Mouse (Mus musculus): ENCODE results near the gene Glt1d1.
A peak's percentile ranks its signal among the peaks of the same experiment; 100 is the strongest.

Gene Glt1d1

DNA sequence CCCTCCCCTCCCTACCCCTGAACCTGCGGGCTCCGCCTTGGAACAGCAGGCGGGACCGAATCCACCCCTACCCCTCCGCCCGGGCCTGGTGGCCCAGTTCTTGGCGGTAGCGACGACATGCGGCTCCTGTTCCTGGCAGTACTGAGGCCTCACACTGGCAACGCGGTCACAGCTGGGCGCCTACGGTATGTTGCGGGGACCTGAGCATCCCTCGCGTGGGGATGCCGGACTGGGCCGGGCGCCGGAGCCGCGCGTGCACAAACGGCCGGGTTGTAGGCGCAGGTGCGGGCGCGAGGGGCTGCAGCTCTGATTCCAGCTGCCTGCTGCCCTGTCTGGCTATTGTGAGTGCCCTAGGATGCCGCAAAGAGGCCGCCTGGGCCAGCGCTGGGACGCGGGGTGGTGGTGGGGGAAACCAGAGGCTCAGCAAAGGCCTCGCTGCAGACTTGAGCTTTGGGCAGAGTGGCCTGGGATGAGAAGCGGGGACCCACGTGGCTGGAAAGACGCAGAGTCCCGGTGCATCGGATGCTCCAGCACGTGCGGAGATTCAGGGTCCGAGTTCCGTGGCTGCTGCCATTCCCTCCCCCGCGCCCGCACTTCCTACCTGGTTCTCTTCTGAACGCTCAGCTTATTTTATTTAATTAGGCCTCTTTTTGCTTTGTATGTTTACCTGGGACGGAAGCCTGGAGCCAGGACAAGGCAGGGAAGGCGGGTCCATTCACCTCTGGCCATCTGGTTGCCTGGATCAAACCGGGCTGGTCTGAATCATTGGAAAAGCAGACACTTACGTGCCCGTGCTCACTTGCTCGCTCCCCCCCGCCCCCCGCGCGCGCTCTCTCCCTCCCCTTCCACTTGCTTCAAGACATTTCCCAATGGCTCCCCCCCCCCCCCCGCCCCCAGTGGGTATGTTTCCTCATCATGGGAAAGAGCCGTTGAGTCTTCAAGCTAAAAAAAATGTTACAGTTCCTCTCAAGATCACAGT is at the start of gene Glt1d1, which contains the start of gene Slc15a4:
Gene Glt1d1, plus strand, starts transcription at position 96 of the 979 bp plus-strand sequence.
Gene Slc15a4, minus strand, starts transcription at position 731 of the 979 bp plus-strand sequence.
- no peak for DNase-seq (ENCODE audit: low spot score)

DNA sequence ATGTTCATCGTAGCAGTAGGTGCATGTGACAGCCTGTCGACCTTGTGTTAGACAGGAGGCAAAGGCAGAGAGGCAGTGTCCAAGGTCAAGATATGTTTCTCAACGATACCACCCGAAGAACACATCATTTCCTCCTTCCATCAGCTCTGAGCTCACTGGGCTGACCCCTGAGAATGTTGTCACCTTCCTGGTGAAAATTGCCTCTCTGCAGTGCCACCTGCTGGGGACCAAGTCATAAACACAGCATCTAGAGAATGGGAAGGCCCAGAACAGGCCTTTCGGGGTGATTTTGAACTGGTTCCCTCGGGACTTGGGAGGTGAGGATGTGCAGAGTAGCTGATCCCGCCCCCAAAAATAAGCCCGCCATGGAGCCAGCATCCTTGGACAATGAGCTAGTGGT is 48.4 kb upstream of the Glt1d1 start:
- DNase-seq (ENCODE audit: low spot score) = no peak

DNA sequence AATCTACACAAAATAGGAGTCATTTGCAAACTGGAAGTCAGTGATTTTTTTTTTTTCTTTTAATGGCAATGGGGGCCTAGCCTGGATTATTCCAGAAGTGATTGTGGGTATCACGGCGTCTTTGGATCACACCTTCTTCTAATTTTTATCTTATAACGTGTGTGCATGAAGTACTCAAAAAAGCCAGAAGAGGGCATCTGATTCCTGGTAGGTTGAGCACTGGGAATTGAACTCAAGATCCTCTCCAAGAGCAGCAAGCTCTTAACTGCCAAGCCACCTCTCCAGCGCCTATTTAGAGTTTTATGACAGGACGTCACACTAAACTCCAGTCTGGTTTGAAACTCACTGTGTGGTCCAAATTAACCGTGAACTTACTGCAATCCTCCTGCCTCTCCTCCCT is 44.2 kb upstream of the Glt1d1 start:
- no peak for DNase-seq (ENCODE audit: low spot score)

DNA sequence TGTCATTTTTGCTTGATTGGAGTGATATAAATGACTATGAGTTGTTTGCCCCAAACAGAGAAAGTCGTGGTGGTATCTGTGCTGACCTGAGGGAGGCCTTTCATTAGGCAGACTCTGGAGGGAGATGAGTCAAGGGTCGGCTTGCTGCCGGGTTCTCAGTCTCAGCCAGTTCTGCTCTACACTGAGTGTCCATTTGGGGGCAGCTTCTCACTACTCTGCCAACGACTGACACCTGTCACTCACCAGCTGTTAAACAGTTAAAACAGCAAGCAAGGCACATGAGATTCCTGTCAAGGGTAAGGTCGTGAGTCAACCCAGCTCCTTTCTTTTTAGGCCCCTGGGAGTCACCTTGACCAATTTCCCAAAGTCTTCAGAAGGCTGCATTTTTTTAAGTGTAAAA is 39.7 kb upstream of the Glt1d1 start:
- DNase-seq (ENCODE audit: low spot score) = no peak

DNA sequence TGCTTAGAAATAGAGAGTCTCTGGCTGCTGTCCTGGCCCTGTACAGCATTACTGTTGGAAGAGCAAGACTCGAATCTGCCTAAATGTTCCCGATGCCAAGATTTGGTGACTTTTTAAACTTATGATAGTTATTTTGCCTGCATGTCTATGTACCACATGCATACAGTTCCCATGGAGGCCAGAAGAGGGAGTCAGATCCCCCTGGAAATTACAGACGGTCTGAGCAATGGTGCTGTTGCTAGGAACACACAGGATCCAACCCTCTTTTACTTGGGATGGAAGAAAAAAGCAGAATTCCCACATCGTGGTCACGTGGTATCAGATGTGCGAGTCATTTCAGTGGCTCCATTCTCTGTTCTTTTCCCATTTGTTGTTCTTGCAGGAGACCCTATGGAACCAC is 39.2 kb upstream of the Glt1d1 start:
- no peak for DNase-seq (ENCODE audit: low spot score)

DNA sequence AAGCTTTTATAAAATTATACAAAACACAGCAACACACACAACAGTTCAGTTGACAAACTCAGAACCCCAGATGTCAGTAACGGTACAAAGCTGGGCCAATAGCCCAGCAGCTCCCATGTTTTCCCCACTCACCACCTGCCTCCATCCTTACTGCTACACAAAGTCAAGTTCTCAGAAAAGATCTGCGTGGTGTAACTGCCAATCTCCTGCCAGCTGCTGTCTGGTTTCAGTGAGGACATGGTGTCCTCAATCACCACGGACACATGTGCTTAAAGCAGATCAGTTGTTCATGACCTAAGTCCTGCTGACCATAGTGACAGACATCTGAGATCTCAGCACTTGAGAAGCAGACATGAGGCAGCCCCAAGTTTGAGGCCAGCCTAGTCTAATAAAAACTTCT is 36.4 kb upstream of the Glt1d1 start:
- DNase-seq (ENCODE audit: low spot score) = no peak

DNA sequence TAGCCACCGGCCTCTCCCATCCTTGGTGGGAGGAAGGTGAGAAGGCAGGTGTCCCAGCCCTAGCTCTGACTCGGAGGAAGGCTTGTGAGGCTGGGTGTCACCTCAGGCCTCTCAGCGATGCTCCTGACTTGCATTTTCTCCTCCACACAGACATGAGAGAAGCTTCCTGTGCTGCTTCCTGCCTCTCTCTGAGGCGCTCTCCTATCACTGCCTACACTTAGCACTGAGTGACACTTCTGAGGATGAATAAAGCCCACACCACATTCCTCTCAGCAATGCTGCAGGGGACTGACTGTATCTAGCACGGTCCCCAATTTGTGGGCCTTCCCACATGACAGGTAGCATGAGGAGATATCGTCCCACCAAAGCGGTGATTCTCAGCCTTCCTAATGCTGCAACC is 35.2 kb upstream of the Glt1d1 start:
- no peak for DNase-seq (ENCODE audit: low spot score)

DNA sequence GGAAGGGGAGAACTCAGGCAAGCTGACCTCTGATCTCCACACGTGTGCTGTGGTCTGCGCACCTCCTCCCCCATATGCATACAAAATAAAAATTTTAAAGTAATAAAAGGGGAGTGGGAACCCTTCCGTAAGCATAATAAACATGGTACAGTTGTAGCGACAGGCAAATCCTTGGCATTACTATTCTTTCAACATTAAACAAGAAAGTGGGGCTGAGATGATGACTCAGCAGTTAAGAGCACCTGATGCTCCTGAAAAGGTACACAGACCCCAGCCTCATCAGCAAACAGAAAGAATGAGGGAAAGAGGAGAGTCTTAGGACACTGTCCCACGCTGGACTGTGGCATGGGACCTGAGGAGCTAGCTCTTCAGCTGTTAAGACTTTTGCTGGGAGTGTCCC is 29.1 kb upstream of the Glt1d1 start:
- DNase-seq (ENCODE audit: low spot score) = no peak

DNA sequence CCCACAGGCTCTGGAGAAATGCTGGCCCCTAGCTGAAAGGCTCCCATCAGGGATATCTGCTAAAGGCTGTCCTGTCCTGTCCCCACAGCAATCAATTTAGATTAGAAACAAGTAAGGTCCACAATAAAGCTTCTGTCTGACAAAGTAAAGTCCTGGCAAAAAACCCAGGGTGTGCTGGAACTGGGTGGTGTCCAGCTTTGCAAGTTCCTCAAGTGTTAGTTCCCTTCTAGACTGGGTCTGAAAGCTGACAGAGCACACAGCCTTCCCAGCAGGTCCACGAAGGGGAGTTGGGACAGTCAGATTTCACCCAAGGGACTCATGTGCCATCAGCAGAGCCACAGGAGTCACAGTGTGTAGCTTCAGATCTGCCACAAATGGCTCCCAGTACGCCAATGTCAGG is 24.6 kb upstream of the Glt1d1 start:
- DNase-seq (ENCODE audit: low spot score) = no peak

DNA sequence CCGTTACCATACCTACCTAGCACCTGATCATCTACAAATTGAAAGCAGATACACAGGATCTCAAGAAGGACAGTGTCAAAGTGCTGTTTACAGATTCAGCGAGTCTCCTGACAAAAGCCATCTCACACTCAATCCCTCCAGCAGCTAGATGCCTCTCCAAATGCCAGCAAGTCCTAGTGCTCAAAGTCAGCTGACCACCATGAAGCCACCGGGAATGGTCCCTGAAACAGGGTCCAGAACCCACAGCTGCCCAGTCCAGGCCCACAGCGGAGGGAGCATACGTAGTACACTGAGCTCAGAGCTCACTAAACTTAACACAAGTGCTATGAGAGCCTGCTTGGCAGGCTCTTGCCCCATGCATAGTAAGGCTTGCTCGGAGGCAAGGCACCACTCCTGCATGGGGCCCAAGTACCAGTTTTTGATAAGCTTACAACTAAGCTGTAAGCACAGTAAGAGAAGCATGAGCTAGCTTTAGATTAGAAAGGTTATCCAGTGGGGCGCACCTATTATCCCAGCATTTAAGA is 22.8 kb upstream of the Glt1d1 start:
- no peak for DNase-seq (ENCODE audit: low spot score)

DNA sequence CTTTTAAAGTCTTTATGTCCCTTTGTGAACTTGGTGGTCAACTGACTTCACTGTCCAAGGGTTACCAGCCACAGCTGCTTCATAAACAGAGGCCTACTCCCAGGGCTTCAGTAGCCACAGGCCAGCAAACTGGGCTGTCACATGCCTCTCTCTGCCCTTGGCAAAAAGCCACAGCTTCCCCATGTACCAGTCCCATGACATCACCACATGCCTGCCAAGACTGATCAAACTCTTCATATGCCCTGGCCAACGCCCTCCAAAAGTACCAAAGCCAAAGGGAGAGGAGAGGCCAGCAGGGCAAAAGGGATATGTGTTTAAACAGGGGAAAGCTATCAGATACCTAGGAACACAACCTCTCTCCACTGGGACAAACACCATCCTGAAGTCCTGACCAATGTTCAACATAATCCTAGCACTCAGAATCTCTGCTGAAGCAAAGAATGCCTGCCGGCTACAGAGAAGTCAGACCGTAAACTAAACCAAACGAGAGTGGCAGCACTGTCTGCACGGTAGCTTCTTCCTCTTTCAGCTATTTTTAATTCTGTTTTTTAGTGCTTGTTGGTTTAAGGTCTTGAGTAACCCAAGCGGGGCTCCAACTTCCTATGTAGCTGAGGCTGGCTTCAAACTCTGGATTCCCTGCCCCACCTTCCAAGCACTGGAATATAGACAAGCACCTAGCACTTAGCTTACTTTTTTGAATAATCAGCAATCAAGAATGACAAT is 21.1 kb upstream of the Glt1d1 start:
- no peak for DNase-seq (ENCODE audit: low spot score)

DNA sequence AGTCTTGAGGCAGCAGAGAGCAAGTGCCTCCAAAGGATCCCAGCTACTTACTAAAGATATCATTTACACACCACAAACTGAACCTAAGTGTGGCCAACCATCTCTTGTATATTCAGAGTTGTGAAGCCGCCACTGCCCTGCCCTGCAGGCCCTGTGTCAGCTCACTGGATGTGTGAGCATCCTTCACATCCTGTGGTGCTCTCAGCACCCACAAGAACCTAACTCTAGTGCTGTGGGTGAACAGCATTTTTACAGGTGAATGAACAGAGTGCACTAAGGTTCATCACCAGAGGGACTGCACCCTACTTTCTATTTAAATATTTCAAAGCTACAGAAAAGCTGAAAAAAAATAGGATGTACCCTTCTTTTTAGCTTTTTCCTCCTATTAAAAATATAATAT is 20.2 kb upstream of the Glt1d1 start:
- no peak for DNase-seq (ENCODE audit: low spot score)

DNA sequence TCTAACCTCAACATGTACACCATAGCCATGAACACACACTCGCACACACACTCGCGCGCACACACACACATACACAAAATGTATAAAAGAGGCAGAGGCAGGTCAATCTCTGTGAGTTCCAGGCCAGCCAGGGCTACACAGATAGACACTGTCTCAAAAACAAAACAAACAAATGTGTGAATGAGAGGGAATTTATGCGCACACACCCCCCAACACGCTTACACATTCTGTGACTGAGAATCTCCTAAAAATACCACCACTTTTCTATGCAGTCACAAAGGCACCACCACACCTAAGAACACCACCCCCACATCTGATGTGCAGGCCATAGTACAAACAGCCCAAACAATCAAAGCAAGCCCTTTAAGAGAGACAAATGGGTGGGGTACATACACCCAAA is 19.7 kb upstream of the Glt1d1 start:
- no peak for DNase-seq (ENCODE audit: low spot score)

DNA sequence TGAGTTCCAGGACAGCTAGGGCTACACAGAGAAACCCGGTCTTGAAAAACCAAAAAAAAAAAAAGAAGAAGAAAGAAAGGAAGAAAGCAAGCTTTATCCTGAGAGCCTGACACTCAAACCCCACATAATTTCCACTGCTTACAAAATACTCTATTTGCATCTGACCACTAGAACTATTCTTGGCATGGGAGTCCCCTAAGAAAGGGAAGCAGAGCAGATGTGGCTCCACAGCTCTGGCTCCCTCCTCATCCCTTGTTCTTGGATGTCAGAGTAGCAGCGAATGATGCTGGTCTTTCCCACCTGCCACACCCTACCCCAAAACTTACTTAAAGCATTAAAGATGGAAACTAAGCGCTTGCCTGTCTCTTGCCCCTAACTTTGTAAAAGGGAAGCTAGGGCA is 16.6 kb upstream of the Glt1d1 start:
- DNase-seq (ENCODE audit: low spot score) = no peak

DNA sequence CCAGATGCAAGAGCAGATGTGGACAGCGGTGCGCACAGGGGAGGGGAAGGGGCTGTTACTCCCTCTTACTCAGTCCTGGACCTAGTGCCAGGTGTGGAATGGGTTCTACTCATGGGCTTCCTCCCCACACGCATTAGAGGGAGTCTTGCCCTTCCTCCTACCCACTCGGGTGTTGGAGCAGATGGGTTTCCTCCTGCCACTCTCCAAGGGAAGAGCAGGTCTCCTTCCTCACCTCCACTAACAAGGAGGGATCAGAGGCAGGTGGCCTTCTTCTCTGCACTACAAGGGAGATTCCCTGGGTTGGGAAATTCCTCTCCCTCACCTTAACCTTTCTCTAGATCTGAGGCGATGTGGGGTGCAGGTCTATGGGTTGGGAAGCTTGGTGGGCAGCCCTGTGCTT is 15.9 kb upstream of the Glt1d1 start:
- no peak for DNase-seq (ENCODE audit: low spot score)

DNA sequence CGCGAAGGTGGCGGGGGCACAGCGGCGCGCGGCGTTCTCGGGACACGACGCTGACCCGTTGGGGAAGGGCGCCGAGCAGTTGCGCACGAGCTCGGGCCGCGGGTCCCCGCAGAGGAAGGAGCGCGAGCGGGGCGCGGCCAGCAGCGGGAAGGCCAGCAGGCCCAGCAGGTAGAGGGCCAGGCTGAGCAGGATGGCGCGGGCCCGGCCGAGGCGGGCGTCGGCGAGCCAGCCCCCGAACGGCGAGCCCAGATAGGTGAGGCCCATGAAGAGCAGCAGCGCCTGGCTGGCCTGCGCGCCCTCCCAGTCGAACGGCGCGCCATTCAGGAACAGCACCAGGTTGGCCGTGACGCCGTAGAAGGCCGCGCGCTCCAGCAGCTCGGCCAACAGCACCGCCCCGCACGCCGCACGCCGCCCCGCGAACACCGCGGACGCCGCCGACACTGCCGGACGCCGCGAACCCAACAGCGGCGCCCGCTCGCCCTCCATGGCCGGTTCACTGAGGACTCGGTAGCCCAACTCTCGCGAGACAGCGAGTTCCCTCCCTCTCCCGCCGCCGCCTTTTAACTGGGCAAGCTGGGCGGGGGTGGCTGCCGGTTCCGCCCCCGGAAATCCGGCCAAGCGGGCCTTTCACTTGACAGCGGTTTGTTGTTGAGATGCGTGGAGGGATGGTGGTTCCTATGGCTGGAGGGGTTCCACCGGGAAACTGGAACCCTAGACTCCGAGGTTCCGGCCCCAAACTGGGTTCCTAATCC is 15.0 kb upstream of the Glt1d1 start:
- peak; percentile 97 for DNase-seq (ENCODE audit: low spot score)

DNA sequence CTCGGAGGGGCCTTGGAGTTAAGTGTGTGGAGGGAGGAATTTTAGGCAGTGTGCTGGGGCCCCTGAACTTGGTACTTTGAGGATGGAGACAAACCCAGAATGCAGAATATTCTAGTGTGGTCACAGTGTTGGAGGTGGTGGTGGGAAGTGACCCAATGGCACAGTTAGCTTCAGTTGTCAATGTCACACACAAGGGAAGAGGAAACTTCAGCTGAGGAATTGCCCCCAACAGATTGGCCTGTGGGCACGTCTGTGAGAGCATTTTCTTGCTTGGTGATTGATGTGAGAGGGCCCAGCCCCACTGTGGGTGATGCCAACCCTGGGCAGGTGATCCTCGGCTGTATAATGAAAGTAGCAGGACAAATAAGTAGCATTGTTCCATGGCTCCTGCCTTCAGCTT is 13.2 kb upstream of the Glt1d1 start:
- DNase-seq (ENCODE audit: low spot score) = no peak

DNA sequence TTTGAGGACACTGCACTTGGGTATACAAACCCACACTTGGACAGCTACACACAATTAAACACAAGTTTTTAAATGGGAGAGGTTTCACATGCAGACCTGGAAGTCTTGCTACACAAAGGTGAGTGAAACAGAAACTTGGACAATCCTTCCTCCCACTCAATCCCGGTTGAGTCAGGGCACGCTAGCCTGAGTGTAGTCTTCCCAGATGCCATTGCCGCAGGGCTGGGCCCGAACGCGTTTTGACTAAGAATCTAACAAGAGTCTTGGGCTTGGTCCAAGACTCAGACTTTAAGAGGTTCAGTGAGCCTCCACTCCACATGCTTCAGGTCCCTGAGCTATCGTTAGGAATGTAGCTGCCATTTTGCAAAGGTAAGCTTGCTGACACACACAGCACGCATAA is 11.7 kb upstream of the Glt1d1 start:
- DNase-seq (ENCODE audit: low spot score) = no peak

DNA sequence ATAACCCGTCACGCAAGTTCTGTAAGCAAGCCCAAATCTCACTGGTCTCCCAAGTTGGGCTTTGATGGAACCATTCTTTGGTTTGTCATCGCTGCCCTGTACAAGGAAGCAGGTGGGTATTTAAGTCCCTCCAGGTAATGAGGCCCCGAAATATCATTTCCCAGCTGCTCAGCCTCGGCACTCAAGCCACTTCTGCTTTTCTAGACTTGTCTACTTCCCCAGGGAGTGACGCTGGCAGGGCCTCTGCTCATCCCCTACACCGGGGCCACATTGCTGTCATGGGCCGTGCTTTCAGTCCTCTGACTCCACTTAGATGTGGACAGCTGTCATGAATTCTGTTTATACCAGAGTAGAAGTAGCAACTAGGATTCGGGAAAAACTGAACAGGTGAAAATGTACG is 11.0 kb upstream of the Glt1d1 start:
- no peak for DNase-seq (ENCODE audit: low spot score)

DNA sequence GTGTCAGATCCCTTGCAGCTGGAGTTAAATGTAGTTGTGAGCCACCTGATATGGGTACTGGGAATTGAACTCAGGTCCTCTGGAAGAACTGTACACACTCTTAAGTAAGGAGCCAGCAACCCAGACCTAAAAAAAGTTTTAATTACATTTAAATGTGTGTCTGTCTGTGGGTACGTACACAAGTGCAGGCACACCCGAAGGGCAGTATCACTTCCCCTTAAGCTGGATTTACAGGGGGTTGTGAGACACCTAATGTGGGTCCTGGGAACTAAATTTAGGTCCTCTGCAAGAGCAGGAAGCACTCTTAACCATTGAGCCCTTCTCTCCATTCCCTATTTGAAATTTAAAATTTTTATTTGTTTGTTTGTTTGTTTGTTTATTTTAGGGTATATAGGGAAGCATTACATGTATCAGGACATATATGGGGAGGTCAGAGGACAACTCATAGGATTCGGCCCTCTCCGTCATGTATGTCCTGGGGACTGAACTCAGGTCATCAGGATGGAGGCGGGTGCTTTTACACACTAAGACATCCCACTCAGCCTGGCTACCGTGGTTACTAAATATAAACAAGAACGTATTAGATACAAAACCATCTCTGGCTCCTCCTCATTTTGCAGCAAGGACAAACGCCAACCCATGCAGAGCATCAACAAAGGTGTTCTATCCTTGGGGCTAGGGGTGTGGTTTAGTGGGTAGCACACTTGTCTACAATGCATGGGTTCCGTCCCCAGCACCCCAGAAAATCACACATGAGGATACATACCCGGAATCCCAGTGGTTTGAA is 7.4 kb upstream of the Glt1d1 start:
- no peak for DNase-seq (ENCODE audit: low spot score)

DNA sequence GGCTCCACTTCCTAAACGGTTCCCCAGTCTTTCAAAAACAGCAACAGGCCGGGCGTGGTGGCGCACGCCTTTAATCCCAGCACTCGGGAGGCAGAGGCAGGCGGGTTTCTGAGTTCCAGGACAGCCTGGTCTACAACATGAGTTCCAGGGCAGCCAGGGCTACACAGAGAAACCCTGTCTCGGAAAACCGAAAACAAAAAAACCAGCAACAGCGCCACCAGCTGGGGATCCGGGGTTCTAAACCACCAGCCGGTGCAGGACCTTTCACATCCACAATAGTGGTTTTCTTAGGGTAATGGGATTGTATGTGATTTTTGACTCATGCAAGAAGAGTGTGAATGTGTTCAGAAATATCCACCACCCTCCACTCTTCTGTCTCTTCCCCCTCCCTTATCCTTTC is 4.8 kb upstream of the Glt1d1 start:
- no peak for DNase-seq (ENCODE audit: low spot score)

DNA sequence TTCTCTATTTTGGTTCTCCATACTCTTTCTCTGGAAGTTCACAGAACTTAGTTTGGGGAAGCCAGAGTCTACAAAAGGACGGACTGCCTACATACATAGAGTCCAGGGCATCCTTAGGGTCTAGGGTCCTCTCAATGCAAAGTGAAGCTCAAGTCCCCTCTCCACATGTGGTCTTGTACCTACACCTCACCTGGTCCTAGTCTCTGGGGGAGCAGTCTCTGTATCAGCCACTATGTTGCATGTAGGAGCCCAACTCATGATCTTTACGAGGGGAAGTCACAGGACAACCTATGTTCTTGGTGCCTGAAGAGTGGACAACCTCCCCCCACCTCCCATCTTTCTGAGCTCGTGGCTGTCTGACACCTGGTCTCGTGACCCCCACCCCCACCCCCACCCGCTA is 391 bp upstream of the Glt1d1 start:
- no peak for DNase-seq (ENCODE audit: low spot score)

Measured in ovary, postnatal 14 days (tissue).